ENCODE assay signal across 10 mouse cellular contexts in genomic region chr16:34976630-34977029, GRCm38 (mm10). TPM values are rescaled to one million over a fixed set of nuclear protein-coding genes. Genes with fewer than 3 reads are reported as not detected.
A peak's percentile ranks its signal among the peaks of the same experiment; 100 is the strongest.
DNase-seq lines count a peak whose midpoint lies in the region; TF ChIP-seq lines count a peak whose summit lies in the region.
"Had no signal": no experiment of that assay in that cellular context is flagged by ENCODE, and none has a peak within 500 bp of the region (broad histone marks: within the 10 kb centered on the region; RNA-seq: fewer than 3 reads in every experiment).

No protein-coding gene starts in this region.

- 85% methylated on average over 13 of the region's 13 CpGs for WGBS in embryonic facial prominence, embryonic 10.5 days

- no peak overlapping the region for H3K27ac ChIP-seq in testis, adult 2 months (ENCODE audit: control insufficient read depth, insufficient read depth, low read depth, low read length)
- H3K27ac ChIP-seq in embryonic facial prominence, embryonic 10.5 days (replicated peaks), result no peak overlapping the region
- H3K27ac ChIP-seq: limb, embryonic 12.5 days had no signal

- peak; percentile 55; the same call in 1 of the 2 replicates for TF ChIP-seq CTCF in testis, adult 2 months (IDR thresholded peaks at IDR 0.05; ENCODE audit: control insufficient read depth, insufficient read depth, insufficient replicate concordance, low read depth, low read length)

- no peaks in the 10 kb centered on the region; the same call in 1 of the 2 replicates for H3K4me1 ChIP-seq in testis, adult 2 months (ENCODE audit: control insufficient read depth, insufficient read depth, low read length)
- peaks cover 12% of the 10 kb centered on the region for H3K4me1 ChIP-seq in embryonic facial prominence, embryonic 10.5 days

- no peak for TF ChIP-seq POLR2A in testis, adult 2 months (IDR thresholded peaks at IDR 0.05; ENCODE audit: control insufficient read depth, low read depth, low read length)

- no peak overlapping the region for H3K4me3 ChIP-seq in testis, adult 2 months (ENCODE audit: control insufficient read depth, low read depth, low read length)
- no peak overlapping the region for H3K4me3 ChIP-seq in embryonic facial prominence, embryonic 10.5 days
- H3K4me3 ChIP-seq: limb, embryonic 12.5 days had no signal

- no peaks in the 10 kb centered on the region for H3K27me3 ChIP-seq in testis, adult 2 months (ENCODE audit: control insufficient read depth, insufficient read depth, low read length)
- H3K27me3 ChIP-seq in embryonic facial prominence, embryonic 10.5 days (replicated peaks; ENCODE audit: low read depth, poor library complexity, severe bottlenecking), result no peaks in the 10 kb centered on the region
- H3K27me3 ChIP-seq: limb, embryonic 12.5 days had no signal

- no peaks in the 10 kb centered on the region for H3K9me3 ChIP-seq in embryonic facial prominence, embryonic 10.5 days
- H3K9me3 ChIP-seq: limb, embryonic 12.5 days had no signal

- peak; percentile 45 for DNase-seq in adrenal gland, postnatal 10 days
- DNase-seq in adrenal gland, postnatal 25 days, result no peak
- peak; percentile 49 for DNase-seq in kidney, postnatal 10 days
- DNase-seq in kidney, postnatal 25 days, result no peak
- DNase-seq in testis, postnatal 14 days (ENCODE audit: low spot score), result no peak
- peak; percentile 68 for DNase-seq in testis, postnatal 10 days (ENCODE audit: low spot score)
- DNase-seq in embryonic facial prominence, embryonic 10.5 days (ENCODE audit: low spot score), result no peak
- DNase-seq: kidney, adult 18-20 months had no signal

- no peaks in the 10 kb centered on the region for H3K36me3 ChIP-seq in testis, adult 2 months (ENCODE audit: control insufficient read depth, insufficient read depth, low read length)
- H3K36me3 ChIP-seq in embryonic facial prominence, embryonic 10.5 days (replicated peaks), result no peaks in the 10 kb centered on the region
- H3K36me3 ChIP-seq: limb, embryonic 12.5 days had no signal

RNA-seq across cellular contexts. Expression of gene Hacd2, which starts 45.6 kb away (rescaled TPM):
- total RNA-seq in adrenal gland, postnatal 10 days (2021), result 10 to 100 TPM; 33.2 to 50.3 TPM
- 35.4 and 40.2 TPM in 2 replicates for total RNA-seq in adrenal gland, postnatal 25 days (2021)
- polyA plus RNA-seq in testis, adult 2 months (2012; rRNA removed), result 60.1 and 94.1 TPM in 2 replicates
- polyA plus RNA-seq in embryonic facial prominence, embryonic 10.5 days (2016; fragmentation: Nextera tagmentation; extraction: Ambion mirVana), result 77.4 and 77.5 TPM in 2 replicates

Comparison
In these comparisons a context has a peak if more than half of its experiments do, and no peak if none do; other contexts are left out.
1. DNase-seq: peak in adrenal gland, postnatal 10 days (single experiment), kidney, postnatal 10 days (single experiment) and testis, postnatal 10 days (single experiment); none in adrenal gland, postnatal 25 days (single experiment), kidney, postnatal 25 days (0 of 2), testis, postnatal 14 days (single experiment) and embryonic facial prominence, embryonic 10.5 days (single experiment).